Mouse (Mus musculus) gastrocnemius, postnatal 25 days (tissue): ENCODE results near the gene Pcsk4. TPM values are rescaled to one million over a fixed set of nuclear protein-coding genes. Genes with fewer than 3 reads are reported as not detected.

Source experiments
- DNase-seq: peaks from one replicate; pipeline ENCODE4 v3.0.0; 2022
- total RNA-seq, 2 experiments: library from RNA; stranded (reverse); gene quantifications; 1 replicate in 1 of 2; 2 replicates in 1 of 2; pipeline ENCODE4 v1.2.3; 2021

Pcsk4 gene
- total RNA-seq, 2 experiments from 2014 or later: 0.84 to 1.1 TPM

DNA sequence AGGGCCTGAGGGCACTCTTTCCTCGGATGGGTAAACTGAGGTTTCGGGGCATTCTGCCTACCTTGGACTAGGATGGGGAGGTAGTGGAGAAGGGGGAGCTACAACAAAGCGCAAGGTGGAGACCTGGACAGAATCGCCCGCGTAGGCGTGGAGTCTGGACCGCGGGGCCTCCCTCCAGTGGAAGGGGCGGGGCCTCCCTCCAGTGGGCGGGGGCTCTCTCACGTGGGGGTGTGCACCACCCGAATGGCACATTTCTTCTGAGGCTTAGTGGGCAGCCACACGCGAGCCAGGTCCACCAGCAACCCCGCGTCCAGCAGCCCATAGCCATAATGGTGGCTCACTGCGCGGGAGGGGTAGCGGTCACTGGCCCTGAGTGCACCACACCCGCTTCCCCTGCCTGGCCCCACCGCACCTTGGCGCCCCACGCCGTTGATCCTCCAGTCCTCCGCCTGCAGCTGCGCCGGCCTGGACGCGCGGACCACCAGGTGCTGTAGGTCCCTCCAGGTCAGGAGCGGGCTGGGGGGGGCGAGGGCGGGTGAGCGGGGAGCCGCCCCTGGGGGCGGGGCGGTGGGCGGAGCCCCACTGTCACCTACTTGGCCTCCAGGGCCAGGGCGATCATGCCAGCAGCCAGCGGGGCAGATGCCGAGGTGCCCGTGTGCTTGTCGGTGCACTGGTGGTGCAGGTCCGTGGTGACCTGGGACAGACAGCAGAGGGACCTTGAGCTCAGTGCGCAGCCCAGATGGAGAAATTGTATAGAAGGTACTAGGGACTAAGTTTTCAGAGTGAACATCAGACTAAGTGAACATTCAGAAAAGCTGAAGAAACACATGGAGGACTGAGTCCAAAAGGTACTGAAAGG lies 5.8 kb downstream of the Pcsk4 start:
- peak; percentile 76 for DNase-seq

DNA sequence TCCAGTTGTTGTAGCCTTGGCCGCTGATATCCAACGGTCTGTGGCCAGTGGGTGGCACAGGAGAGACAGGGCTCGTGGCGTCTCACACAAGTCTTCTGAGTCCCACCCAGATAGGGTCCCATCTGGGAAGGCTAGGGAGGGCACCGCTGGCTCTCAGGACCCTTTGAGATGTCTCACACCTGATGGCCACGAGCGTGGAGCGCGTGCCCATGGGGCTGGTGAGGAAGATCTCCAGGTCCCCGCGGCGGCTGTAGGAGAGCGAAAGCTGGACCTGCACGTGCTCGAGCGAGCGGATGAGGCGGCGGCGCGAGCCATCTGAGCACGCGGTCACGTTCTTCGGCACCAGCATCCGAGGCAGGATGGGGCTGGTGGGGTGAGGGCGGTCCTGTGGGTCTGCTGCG lies 6.5 kb downstream of the Pcsk4 start:
- DNase-seq: no peak

DNA sequence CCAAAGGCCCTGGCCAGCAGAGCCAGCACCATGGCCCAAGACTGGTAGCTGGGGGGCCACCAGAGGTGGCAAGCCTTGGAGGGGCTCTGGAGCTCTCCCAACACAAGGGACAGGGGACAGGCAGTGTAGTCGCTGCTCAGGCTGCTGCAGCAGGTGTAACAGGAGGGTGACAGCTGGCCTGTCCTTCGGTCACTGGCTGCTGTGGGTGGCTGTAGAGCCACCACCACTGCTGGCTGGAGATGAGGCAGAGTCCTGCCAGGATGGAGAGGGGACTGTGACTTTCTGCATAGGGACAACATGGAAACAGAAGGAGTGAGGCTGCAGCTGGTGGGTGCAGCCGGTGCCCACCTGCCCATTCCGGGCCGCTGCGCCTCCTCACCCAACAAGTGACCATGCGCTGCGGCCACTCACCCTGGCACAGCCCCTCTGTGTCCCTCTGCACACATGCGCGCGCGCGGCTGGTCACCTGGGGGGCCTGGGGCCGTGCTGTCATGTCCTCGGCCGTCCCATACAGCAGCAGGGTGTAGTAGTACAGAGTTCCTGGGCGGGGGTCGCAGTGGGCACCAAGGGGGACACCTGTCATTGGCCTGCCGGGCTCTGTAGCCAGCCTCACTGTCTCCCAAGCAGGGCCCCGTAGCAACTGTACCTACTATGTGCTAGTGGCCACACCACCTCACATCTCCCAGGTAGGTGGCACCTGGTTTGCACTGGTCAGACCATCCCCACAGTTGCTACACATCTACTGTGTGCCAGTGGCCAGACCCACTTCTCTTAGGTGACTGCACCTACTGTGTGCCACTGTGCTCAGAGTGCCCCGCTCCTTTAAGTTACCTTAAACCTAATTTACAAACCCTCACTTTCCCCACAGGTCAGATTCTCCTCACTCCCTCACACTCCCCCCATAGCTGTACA lies 7.4 kb downstream of the Pcsk4 start:
- DNase-seq: no peak

DNA sequence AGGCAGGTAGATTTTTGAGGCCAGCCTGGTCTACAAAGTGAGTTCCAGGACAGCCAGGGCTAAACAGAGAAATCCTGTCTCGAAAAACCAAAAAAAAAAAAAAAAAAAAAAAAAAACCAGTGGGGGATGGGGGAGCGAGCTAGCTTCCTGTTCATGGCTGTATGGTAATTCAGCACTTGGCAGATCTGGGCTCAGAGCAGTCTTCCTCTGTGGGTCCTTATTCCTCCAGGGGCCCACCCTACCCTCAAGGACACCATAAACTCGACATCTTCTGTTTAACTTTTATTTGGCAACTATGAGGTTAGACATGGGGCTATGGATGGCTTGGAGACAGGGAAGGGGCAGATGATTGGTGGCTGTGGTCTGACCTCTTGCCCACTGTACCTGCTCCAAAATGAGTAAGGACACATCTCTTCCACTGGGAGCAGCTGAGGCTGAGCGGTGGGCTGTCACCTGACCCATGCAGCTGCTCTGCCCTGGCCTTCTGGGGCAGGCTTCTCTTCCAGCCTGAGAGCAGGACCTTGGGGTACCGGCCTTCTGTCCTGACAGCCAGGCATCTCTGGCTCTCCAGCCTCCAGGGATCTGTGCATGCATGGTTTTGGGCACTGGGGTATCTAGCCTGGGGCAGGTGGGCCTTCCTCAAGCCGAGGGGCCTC lies 8.2 kb downstream of the Pcsk4 start:
- no peak for DNase-seq

DNA sequence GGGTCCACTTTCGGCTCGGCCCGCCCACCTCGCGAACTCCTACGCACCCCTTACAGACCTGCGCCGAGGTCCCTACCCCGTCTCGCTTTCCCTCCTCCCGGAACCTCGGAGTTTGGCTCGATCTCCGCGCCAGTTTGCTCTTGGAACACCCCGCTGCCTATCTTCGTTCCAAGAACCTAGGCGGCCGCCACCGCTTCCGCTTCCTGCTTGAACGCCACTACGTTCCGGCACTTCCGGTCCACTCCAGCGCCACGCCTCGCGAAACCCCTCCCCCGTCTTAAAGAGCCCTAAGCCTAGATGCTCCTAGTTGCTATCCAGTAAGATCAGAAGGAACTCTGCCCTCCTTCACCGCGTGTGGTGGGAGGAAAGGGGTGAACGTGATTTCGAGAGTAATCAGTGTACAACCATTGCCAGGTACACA lies 8.9 kb downstream of the Pcsk4 start, which contains the start of gene 2310011J03Rik:
TSS of gene 2310011J03Rik (minus strand) at position 198 of the 421 bp plus-strand sequence.
- DNase-seq: peak; percentile 90

DNA sequence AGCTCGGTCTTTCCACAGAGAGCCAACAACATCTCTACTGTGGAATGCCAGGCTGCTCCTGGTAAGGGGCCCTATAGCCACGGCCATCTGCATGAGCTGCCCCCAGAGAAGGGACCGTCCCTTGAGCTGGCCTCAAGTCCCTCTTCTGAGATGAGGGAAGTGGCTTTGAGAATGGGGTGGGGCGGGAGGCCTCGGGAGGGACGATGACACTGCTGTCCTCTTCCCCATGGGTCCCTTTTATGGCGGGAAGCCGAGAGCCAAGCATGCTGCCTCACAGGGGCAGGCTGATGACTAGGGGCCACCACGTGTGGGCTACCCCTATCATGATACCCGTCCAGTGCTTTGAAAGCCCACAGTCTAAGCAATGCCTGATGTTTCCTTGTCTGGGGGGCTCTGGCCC lies 12.3 kb downstream of the Pcsk4 start:
- no peak for DNase-seq

DNA sequence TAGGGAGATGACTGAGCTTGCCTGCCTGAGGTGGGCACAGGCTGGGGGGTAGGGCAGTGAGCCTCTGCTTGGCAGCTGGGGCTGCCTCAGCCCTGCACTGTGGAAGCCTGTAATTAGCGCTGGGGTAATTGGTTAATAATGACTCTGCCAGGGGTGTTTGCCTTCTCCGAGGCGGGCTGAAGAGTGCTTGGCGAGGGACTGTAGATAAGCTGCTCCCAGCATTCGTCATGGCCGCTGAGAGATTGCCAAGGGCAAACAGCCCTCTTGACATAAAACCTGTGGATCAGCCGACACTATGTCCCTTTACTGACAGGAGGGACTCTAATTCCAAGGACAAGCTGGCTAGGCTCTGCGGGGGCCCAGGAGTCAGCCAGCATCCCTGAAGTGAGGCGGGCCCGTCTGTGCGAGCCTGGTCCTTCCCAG lies 12.9 kb downstream of the Pcsk4 start:
- DNase-seq: no peak

DNA sequence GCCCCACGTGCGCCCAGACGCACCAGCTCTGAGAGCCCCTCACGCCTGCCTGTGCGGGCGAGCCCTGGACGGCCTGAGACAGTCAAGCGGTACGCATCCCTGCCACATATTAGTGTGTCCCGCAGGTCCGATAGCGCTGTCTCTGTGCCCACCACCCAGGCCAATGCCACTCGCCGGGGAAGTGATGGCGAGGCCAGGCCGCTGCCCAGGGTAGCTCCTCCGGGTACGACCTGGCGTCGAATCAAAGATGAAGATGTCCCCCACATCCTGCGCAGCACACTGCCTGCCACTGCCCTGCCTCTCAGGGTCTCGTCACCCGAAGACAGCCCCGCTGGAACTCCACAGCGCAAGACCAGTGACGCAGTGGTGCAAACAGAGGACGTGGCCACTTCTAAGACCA lies 14.0 kb downstream of the Pcsk4 start:
- no peak for DNase-seq

DNA sequence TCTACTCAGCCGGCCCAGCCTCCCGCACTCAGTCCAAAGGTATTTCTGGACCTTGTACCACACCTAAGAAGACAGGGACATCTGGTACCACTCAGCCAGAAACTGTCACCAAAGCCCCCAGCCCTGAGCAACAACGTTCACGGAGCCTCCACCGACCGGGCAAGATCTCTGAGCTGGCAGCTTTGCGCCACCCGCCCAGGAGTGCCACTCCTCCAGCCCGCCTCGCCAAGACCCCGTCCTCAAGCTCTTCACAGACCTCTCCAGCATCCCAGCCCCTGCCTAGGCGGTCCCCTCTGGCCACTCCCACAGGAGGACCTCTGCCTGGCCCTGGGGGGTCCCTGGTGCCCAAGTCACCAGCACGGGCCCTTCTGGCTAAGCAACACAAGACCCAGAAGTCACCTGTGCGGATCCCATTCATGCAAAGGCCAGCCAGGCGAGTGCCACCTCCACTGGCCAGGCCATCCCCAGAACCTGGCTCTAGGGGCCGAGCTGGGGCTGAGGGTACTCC lies 14.8 kb downstream of the Pcsk4 start:
- DNase-seq: no peak

DNA sequence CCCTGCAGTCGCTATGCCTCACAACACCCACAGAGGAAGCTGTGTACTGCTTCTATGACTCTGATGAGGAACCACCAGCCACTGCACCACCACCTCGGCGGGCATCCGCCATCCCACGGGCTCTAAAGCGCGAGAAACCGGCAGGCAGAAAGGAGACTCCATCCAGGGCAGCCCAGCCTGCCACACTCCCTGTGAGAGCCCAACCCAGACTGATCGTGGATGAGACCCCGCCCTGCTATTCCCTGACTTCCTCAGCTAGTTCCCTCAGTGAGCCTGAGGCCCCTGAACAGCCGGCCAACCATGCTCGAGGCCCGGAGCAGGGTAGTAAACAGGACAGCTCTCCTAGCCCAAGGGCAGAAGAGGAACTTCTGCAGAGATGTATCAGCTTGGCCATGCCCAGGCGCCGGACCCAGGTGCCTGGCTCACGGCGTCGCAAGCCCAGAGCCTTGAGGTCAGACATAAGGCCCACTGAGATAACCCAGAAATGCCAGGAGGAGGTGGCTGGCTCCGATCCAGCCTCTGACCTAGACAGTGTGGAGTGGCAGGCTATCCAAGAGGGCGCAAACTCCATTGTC lies 15.6 kb downstream of the Pcsk4 start:
- DNase-seq: no peak

DNA sequence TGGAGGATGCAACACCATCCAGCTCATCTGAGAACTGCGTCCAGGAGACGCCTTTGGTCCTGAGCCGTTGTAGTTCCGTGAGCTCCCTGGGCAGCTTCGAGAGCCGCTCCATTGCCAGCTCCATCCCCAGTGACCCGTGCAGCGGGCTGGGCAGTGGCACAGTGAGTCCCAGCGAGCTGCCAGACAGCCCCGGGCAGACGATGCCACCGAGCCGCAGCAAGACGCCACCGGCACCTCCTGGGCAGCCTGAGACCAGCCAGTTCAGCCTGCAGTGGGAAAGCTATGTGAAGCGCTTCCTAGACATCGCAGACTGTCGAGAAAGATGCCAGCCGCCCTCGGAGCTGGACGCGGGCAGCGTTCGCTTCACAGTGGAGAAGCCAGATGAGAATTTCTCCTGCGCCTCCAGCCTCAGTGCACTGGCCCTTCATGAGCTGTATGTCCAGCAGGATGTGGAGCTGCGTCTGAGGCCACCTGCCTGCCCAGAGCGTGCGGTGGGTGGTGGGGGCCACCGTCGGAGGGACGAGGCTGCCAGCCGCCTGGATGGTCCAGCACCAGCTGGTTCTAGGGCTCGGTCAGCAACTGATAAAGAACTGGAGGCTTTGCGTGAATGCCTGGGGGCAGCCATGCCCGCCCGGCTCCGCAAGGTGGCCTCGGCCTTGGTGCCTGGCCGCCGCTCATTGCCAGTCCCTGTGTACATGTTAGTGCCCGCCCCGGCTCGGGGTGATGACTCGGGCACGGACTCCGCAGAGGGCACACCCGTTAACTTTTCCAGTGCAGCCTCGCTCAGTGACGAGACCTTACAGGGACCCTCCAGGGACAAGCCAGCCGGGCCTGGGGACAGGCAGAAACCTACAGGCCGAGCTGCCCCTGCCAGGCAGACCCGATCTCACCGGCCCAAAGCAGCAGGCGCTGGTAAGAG lies 16.5 kb downstream of the Pcsk4 start:
- no peak for DNase-seq

DNA sequence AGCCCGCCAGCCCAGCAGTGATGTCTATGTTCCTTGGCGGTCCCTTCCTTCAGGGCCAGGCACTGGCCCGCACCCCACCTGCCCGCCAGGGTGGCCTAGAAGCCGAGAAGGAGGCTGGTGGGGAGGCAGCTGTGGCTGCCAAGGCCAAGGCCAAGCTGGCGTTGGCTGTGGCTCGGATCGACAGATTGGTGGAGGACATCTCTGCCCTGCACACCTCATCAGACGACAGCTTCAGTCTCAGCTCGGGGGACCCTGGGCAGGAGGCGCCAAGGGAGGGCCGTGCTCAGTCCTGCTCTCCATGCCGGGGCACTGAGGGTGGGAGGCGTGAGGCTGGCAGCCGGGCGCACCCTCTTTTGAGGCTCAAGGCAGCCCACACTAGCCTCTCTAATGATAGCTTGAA lies 17.7 kb downstream of the Pcsk4 start:
- no peak for DNase-seq

DNA sequence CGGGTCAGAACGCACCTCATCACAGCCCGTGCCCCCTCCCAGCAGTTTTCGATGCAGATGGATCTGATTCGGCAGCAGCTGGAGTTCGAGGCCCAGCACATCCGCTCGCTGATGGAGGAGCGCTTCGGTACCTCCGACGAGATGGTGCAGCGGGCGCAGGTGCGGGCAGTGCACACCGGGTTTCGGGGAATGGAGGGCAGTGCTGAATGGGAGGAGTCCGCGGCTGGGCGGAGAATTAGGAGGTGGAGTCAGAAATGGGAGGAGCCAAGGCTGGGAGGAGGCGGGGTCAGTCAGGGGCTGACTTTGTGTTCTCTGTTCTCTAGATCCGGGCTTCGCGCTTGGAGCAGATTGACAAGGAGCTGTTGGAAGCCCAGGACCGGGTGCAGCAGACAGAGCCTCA lies 24.4 kb downstream of the Pcsk4 start:
- no peak for DNase-seq

DNA sequence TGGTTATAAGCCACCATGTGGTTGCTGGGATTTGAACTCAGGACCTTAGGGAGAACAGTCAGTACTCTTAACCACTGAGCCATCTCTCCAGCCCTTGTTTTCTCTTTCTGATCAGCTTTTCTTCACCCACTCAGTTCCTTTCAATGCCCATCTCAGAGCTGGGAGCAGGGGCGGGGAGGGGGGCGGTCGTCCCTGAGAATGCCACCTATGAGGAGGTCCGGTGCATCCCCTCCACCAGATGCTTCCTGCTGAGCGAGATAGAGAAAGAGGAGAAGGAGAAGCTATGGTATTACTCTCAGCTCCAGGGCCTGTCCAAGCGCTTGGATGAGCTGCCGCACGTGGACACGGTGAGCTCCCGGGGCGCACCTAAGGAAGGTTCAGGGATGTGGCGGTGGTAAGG lies 24.8 kb downstream of the Pcsk4 start:
- DNase-seq: no peak

DNA sequence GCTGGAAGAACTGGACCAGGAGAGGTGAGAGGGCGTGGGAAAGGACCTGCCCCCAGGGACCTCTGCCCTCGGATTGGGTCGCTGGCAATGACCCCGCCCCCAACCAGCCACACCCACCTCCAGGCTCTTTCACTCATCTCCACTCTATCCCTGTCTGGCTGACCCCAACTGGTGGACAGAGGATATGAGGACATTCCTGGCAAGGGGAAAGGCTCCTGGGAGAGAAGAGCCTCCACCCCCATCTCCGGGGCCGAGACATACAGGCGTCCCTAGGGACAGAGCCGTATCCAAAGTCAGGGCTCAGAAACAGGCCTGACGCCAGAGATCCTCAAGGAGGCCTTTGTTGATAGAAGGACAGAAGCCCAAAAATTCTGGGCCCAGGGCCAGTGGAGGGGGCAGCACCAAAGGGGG lies 26.8 kb downstream of the Pcsk4 start:
- DNase-seq: peak; percentile 87

DNA sequence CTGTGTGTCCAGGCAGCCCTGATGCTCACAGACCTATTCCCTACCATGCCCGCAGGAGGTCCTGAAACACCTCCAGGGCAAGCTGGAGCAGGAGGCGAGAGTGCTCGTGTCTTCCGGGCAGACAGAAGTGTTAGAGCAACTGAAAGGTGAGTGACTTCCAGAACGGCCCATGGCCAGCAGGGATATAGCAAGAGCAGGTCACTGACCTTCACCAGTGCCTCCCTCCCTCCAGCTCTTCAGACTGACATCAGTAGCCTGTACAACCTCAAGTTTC lies 27.3 kb downstream of the Pcsk4 start:
- DNase-seq: no peak

DNA sequence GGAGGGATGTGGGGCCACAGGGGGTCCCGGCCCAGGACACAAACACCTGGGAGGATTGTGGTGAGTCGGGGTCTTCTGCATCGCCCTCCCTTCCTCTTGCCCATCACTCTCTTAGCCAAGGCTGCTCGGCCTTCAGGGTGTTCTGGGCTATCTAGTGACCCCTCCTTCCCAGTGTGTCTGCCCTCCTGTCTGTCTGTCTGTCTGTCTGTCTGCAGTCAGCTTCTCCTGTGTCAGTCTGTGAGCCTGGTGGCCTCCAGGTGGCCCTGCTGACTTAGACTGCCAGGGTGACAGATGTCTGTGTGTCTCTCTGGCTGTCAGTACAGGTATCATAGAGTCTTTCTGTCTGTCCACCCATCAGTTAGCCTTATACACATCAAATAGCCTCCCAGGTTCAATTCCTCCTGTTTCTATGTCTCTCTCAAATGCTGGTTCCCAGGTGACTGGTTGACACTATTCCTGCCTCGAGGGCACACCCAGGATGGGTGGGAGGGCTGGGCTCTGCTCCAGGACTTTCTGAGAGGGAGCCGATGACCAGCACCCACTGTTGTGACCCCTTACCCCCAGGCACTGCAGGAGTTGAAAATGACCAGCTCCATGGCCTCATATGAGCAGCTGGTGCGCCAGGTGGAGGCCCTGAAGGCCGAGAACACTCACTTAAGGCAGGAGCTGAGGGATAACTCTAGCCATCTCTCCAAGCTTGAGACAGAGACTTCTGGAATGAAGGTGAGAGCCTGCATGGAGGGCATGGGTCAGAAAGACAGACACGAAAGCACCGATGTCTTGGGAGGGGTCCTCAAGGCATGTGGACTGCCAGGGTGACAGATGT lies 27.8 kb downstream of the Pcsk4 start:
- no peak for DNase-seq

DNA sequence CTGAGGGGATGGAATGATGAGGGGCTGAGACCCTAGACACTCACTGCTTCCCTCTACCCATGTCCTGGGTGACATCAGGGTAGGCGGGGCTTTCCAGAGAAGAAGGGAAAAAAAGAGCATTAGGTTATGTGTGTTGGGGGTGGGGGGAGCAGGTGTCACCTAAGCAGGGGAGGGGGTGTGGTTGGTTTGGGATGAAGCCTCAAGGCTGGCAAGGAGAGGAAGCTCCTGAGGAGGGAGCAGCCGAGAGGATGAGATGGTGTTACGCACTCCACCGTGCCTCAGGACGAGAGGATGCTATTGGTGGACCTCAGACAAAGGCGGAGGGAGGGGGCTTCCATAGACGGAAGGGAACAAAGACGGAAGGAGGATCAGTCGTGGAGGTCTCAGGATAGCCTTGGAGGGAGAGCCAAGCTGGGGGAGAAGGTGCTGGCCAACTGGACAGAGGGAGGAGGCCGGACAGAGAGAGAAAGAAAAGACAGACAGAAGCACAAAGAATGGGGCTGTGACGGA lies 28.6 kb downstream of the Pcsk4 start:
- no peak for DNase-seq

DNA sequence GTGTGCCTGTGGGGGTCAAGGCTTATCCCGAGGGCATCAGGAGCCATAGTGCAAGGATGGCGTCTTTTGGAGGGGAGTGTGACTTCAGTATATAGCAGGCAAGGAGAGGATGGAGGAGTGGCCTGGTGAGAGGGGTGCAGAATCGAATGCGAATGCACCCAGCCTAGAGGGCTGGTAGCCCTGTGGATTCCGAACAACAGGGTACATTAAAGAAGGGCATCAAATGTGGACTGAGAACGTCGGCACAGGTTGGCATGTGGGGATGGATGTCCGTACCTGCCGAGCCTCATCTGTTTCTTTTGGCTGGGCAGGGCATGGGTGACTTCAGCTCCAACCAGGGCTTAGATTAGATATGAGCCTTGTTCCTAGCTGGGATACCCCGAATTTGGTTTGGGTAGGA lies 29.5 kb downstream of the Pcsk4 start:
- no peak for DNase-seq

DNA sequence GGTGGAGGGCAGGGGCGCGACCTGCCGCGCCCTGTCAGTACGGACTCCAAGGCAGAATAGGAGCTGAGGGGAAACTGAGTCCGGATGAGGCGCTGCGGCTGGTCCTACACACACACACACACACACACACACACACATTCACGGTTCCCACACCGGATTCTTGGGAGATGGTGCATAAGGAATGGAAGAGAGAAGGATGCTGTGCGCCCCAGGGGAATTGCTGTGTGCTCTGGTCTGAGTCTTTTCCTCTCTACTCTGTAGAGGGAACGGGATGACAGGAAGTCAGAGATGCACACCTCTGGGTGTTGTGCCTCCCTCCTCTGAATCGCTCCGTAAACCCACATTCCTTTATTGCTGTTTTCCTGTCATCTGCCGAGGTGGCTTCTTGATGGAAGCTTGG lies 30.0 kb downstream of the Pcsk4 start:
- no peak for DNase-seq
